Mouse (Mus musculus) kidney, adult 2 months (tissue): ENCODE data around the gene Tmem128. TPM values are rescaled to one million over a fixed set of nuclear protein-coding genes. Genes with fewer than 3 reads are reported as not detected.

Source experiments
- DNase-seq: peaks from one replicate; pipeline ENCODE4 v3.0.0; 2021
- H3K27ac ChIP-seq: fragments of 200-500 bp; 2 replicates; pipeline ENCODE4 v1.5.1; 2012; ENCODE audit warnings: low read depth, low read length, control low read depth, inconsistent platforms; ENCODE audit not compliant: insufficient read depth
- H3K27me3 ChIP-seq: fragments of 200-500 bp; replicated peaks from 2 replicates; pipeline ENCODE4 v1.6.1; 2012; ENCODE audit warnings: mild to moderate bottlenecking, moderate library complexity, low read length, inconsistent platforms; ENCODE audit not compliant: control insufficient read depth, insufficient read depth
- H3K36me3 ChIP-seq: fragments of 200-500 bp; 2 replicates; pipeline ENCODE4 v1.6.1; 2012; ENCODE audit warnings: mild to moderate bottlenecking, moderate library complexity, low read length, inconsistent platforms; ENCODE audit not compliant: control insufficient read depth, insufficient read depth
- H3K4me1 ChIP-seq: fragments of 200-500 bp; 2 replicates; pipeline ENCODE4 v1.6.1; 2011; ENCODE audit warnings: low read length; ENCODE audit not compliant: control insufficient read depth, insufficient read depth
- H3K4me3 ChIP-seq: fragments of 200-500 bp; 2 replicates; pipeline ENCODE4 v1.5.1; 2011; ENCODE audit warnings: mild to moderate bottlenecking, low read depth, low read length, control low read depth; ENCODE audit not compliant: insufficient read depth
- CTCF ChIP-seq: fragments of 200-500 bp; conservative IDR thresholded peaks from 2 replicates; pipeline ENCODE4 v1.5.1; 2011; ENCODE audit warnings: low read depth, mild to moderate bottlenecking, control low read depth, low read length, moderate library complexity, mixed read lengths; ENCODE audit not compliant: insufficient read depth, insufficient read length
- POLR2A ChIP-seq: fragments of 200-500 bp; IDR thresholded peaks from one replicate; pipeline ENCODE4 v1.6.1; 2011; ENCODE audit warnings: low read depth, low read length, control low read depth
- WGBS: fragments of 180-500 bp; shearing (Covaris S2); methylation state at CpG from one replicate; pipeline ENCODE4 v1.1.7; 2018; 5-methylcytosine and 5-hydroxymethylcytosine counted together
- polyA plus RNA-seq: library from polyadenylated mRNA; depleted of rRNA; stranded (reverse); fragments of >200 nt; gene quantifications from 2 replicates; pipeline ENCODE4 v1.2.3, GENCODE M21; 2012; rRNA removed

Tmem128 gene
- polyA plus RNA-seq, 1 experiment, result 40.6 TPM

GRCm38 (mm10) chr5:38307255-38308101 is 47.5 kb downstream of the Tmem128 start:
- WGBS, result 8% methylated on average over 26 of the region's 26 CpGs
- DNase-seq, result peak; percentile 90
- Histone ChIP-seq H3K4me3 (peak overlapping the region; percentile 39; the same call in 1 of the 2 replicates), H3K27me3 (no peaks in the 10 kb centered on the region), H3K36me3 (no peaks in the 10 kb centered on the region), H3K4me1 (no peaks in the 10 kb centered on the region), H3K27ac (no peak overlapping the region)
- TF ChIP-seq CTCF (peak; percentile 77), POLR2A (no peak)

DNA sequence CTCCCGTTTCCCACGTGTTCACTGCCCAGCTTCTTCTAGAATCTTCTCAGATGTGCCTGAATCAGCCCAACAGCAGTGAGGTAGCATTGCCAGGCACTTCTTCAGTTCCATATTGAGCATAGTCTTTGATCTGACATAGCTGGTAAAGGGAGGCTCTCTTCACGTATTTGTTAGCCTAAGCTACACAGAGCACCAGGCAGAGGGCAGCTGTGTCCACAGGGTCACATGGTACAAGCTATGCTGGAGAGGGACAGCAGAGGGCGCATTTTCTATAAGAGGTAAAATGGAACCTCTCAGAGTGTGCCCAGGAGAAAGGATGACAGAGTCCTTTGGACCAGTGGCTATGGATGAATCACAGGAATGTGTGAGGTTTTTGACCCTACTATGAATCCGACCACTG is 48.9 kb downstream of the Tmem128 start:
- TF ChIP-seq POLR2A (no peak), CTCF (peak; percentile 71)
- no peak overlapping the region for H3K27ac ChIP-seq
- no peaks in the 10 kb centered on the region for H3K27me3 ChIP-seq
- no peaks in the 10 kb centered on the region for H3K4me1 ChIP-seq
- H3K36me3 ChIP-seq, result no peaks in the 10 kb centered on the region
- WGBS, result 52% methylated on average over 5 of the region's 5 CpGs
- DNase-seq, result peak; percentile 65
- H3K4me3 ChIP-seq, result no peak overlapping the region

DNA sequence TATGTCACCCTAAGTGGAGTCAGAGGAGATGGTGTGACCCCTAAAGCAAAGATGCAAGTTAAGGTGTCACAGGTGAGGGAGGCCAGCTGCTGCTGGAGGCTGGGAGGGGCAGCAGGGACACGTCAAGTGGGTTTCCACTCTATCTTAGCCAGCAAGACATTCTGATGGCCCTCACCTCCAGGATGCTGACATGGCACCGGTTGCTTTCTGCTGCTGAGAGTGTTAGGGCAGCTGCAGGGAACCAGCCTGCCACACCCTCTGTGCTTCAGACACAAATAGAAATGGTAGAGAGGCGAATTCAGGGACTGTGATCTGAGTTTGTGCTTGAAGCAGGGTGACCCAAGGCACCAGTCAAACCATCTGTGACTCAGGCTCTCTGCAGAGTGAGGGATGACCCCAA is 49.8 kb downstream of the Tmem128 start:
- no peaks in the 10 kb centered on the region for H3K27me3 ChIP-seq
- H3K36me3 ChIP-seq, result no peaks in the 10 kb centered on the region
- DNase-seq, result no peak
- TF ChIP-seq POLR2A (no peak), CTCF (no peak)
- WGBS, result 54% methylated on average over 3 of the region's 3 CpGs
- H3K27ac ChIP-seq, result no peak overlapping the region
- no peak overlapping the region for H3K4me3 ChIP-seq
- no peaks in the 10 kb centered on the region for H3K4me1 ChIP-seq

Other genes with a start within 250 kb of the Tmem128 start
- 25.7 and 32.2 TPM in 2 replicates for gene Stx18, start 221.4 kb upstream of the Tmem128 start, polyA plus RNA-seq
- gene Nsg1, start 100.3 kb upstream of the Tmem128 start, polyA plus RNA-seq, result 11.4 and 11.6 TPM in 2 replicates
- gene Zbtb49, start 39.7 kb upstream of the Tmem128 start, polyA plus RNA-seq, result 7.1 and 8.5 TPM in 2 replicates
- 3.6 and 5.3 TPM in 2 replicates for gene Lyar, start 39.7 kb upstream of the Tmem128 start, polyA plus RNA-seq
- gene Otop1, start 15.8 kb downstream of the Tmem128 start, polyA plus RNA-seq, result 3.3 and 5.1 TPM in 2 replicates
- not detected in 2 replicates for gene Drd5, start 59.2 kb downstream of the Tmem128 start, polyA plus RNA-seq
- gene Slc2a9, start 243.0 kb downstream of the Tmem128 start, polyA plus RNA-seq, result 9.7 and 11.1 TPM in 2 replicates